Mouse (Mus musculus) bone marrow, adult 2 months (tissue): ENCODE results near the gene Six3.

Experiments
- CTCF ChIP-seq: fragments of 200-500 bp; IDR thresholded peaks from 2 replicates; pipeline ENCODE4 v1.5.1; 2011; ENCODE audit warnings: low read length, control low read depth; ENCODE audit not compliant: control insufficient read depth, insufficient read depth
- POLR2A ChIP-seq: fragments of 200-500 bp; IDR thresholded peaks from 2 replicates; pipeline ENCODE4 v1.6.1; 2011; ENCODE audit warnings: low read depth, mild to moderate bottlenecking, control low read depth, low read length, borderline replicate concordance; ENCODE audit not compliant: control insufficient read depth

GRCm38 (mm10) chr17:85616526-85617500 is 3.4 kb downstream of the Six3 start:
- TF ChIP-seq CTCF = no peak
- no peak for TF ChIP-seq POLR2A
